Mouse (Mus musculus) hindbrain, embryonic 13.5 days (tissue): ENCODE data around the gene Tmem59. TPM values are rescaled to one million over a fixed set of nuclear protein-coding genes. Genes with fewer than 3 reads are reported as not detected.

Source experiments
- ATAC-seq: fragments of 200-750 bp; cut with Nextera tagmentation; 2 replicates; pipeline ENCODE4 v1.8.0; 2017; ENCODE audit warnings: moderate TSS enrichment; ENCODE audit not compliant: low FRiP score
- H3K27ac ChIP-seq: fragments of 300-500 bp; sonication (generic); 2 replicates; pipeline ENCODE4 v1.5.1; 2015; ENCODE audit warnings: inconsistent platforms, mild to moderate bottlenecking, moderate library complexity
- H3K27me3 ChIP-seq: fragments of 300-500 bp; sonication (generic); 2 replicates; pipeline ENCODE4 v1.6.1; 2015; ENCODE audit warnings: mild to moderate bottlenecking, inconsistent platforms
- H3K36me3 ChIP-seq: fragments of 300-500 bp; sonication (generic); 2 replicates; pipeline ENCODE4 v1.6.1; 2015; ENCODE audit warnings: mild to moderate bottlenecking, inconsistent platforms
- H3K4me1 ChIP-seq: fragments of 300-500 bp; sonication (generic); replicated peaks from 2 replicates; pipeline ENCODE4 v1.6.1; 2015; ENCODE audit warnings: inconsistent platforms
- H3K4me2 ChIP-seq: fragments of 300-500 bp; sonication (generic); 2 replicates; pipeline ENCODE4 v1.6.1; 2015; ENCODE audit warnings: inconsistent platforms, mild to moderate bottlenecking, moderate library complexity
- H3K4me3 ChIP-seq: fragments of 300-500 bp; sonication (generic); 2 replicates; pipeline ENCODE4 v1.5.1; 2015; ENCODE audit warnings: mild to moderate bottlenecking, inconsistent platforms
- H3K9ac ChIP-seq: fragments of 300-500 bp; sonication (generic); 2 replicates; pipeline ENCODE4 v1.6.1; 2015; ENCODE audit warnings: mild to moderate bottlenecking, inconsistent platforms
- H3K9me3 ChIP-seq: fragments of 300-500 bp; sonication (generic); 2 replicates; pipeline ENCODE4 v1.6.1; 2016; ENCODE audit warnings: inconsistent platforms
- WGBS: fragments of 180-500 bp; shearing (Covaris S2); methylation state at CpG from one replicate; pipeline ENCODE4 v1.1.7; 2015; 5-methylcytosine and 5-hydroxymethylcytosine counted together
- polyA plus RNA-seq: library from polyadenylated mRNA; unstranded; fragments of >200 nt; fragmentation: Nextera tagmentation; extraction: Ambion mirVana; gene quantifications from 2 replicates; pipeline ENCODE4 v1.2.1, GENCODE M21; 2015

Gene Tmem59
- polyA plus RNA-seq = 410 and 431 TPM in 2 replicates

- peak; percentile 95 for ATAC-seq
- Histone ChIP-seq H3K4me1 (peaks cover 55% of the 10 kb centered on the region), H3K9me3 (no peaks in the 10 kb centered on the region), H3K27ac (peak within 1 kb of the TSS; percentile 99), H3K9ac (peak within 1 kb of the TSS; percentile 97), H3K4me2 (peak within 1 kb of the TSS; percentile 79), H3K27me3 (no peaks in the 10 kb centered on the region), H3K36me3 (peaks cover 21% of the 10 kb centered on the region), H3K4me3 (peak within 1 kb of the TSS; percentile 99)
- WGBS = under 1% methylated on average over 49 of the region's 49 CpGs
Observed at GRCm38 (mm10) chr4:107178182-107178829, at the start of gene Tmem59. Gene Tmem59, plus strand, starts transcription at chr4:107178399.

DNA sequence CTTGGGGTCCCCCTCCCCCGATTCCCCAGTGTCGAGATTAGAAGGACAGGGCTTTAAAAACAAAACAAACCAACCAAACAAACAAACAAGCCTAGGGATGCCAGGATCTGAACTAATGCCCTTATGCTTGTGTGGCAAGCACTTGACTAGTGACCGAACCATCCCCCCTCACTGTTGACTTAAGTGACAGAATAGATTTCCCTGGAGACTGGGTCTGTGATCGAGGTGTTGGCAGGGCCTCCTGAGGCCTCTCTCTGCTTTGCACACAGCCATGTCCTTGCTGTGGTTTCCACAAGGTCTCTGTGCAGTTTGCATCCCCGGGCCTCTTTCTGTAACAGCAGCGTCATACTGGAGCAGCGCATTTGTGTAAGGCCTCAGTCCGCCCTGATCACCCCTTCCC lies 48.8 kb upstream of the Tmem59 start:
- peaks cover 9% of the 10 kb centered on the region; the same call in 1 of the 2 replicates for H3K27me3 ChIP-seq

DNA sequence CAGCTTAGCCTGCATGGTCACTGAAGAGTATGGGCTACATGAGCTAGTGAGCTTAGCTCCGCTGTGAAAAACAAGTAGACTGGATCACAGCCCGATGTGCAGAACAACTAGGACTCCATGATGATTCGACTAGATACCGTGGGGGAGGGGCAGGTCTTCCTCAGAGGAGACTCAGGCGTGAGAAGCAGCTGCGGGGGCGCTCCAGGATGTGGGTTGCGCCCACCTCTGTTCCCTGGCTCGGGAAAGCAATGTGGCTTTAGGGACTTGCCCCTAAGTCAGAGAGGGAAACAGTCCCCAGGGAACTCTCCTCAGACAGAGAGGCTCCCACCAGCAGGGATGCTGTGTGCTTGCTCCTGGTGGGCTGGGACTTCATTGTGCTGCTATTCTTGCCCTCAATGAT lies 47.7 kb upstream of the Tmem59 start:
- Histone ChIP-seq H3K4me2 (no peak overlapping the region), H3K9me3 (no peaks in the 10 kb centered on the region), H3K9ac (no peak overlapping the region), H3K4me3 (no peak overlapping the region), H3K4me1 (peaks cover 46% of the 10 kb centered on the region), H3K27ac (no peak overlapping the region), H3K27me3 (peaks cover 9% of the 10 kb centered on the region; the same call in 1 of the 2 replicates), H3K36me3 (no peaks in the 10 kb centered on the region)
- no peak for ATAC-seq
- WGBS = 19% methylated on average over 9 of the region's 9 CpGs

More for the DNA sequence above, 48.8 kb upstream of the Tmem59 start:
- ATAC-seq = no peak
- Histone ChIP-seq H3K9me3 (no peaks in the 10 kb centered on the region), H3K36me3 (no peaks in the 10 kb centered on the region), H3K4me1 (peaks cover 41% of the 10 kb centered on the region), H3K9ac (no peak overlapping the region), H3K4me2 (no peak overlapping the region), H3K4me3 (no peak overlapping the region), H3K27ac (no peak overlapping the region)
- WGBS = 71% methylated on average over 8 of the region's 8 CpGs

DNA sequence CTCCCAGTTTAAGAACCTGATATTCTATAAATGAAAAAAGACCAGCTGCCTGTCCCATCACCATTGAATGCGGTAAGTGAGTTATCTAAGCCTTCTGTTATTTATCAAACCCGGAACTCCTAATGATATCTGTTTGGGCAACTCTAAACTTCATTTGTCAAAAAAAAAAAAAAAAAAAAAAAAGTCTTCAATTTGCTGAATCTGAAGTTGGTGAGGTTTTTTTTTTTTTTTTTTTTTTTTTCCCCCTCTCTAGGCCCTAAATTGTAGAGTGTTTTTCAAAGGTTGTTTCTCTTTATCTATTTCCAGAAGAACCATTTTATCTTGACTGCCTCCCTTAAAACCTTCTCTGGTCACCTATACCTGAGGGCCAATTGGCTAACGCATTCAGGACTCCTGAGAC lies 43.3 kb upstream of the Tmem59 start:
- H3K36me3 ChIP-seq = no peaks in the 10 kb centered on the region
- H3K9me3 ChIP-seq = no peaks in the 10 kb centered on the region
- H3K9ac ChIP-seq = no peak overlapping the region
- no peak overlapping the region for H3K4me2 ChIP-seq
- 91% methylated on average over 3 of the region's 3 CpGs for WGBS
- no peaks in the 10 kb centered on the region for H3K27me3 ChIP-seq
- ATAC-seq = no peak
- no peak overlapping the region for H3K4me3 ChIP-seq
- no peak overlapping the region for H3K27ac ChIP-seq
- peaks cover 50% of the 10 kb centered on the region for H3K4me1 ChIP-seq

DNA sequence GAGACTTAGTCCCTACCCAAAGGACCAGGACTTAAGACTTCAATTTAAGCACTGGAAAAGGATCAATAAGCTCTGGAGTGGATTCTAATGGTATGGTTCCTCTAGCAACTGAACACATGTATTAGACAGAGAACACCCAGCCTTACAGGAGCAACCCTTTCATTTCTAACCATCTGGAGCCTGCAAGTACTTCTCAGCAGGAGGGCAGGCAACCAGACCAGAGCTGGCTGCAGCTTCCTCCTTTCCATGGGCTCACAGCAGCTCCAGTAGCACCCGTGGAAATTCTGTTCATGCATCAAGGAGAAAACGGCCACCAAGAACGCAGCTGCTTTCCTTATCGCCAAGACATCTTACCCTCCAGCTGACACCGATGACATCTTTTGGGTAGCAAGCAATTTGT lies 42.5 kb upstream of the Tmem59 start:
- H3K4me2 ChIP-seq = no peak overlapping the region
- no peak overlapping the region for H3K4me3 ChIP-seq
- no peaks in the 10 kb centered on the region for H3K27me3 ChIP-seq
- peaks cover 52% of the 10 kb centered on the region for H3K4me1 ChIP-seq
- no peaks in the 10 kb centered on the region for H3K9me3 ChIP-seq
- ATAC-seq = no peak
- no peaks in the 10 kb centered on the region for H3K36me3 ChIP-seq
- no peak overlapping the region for H3K9ac ChIP-seq
- no peak overlapping the region for H3K27ac ChIP-seq
- 71% methylated on average over 5 of the region's 5 CpGs for WGBS

DNA sequence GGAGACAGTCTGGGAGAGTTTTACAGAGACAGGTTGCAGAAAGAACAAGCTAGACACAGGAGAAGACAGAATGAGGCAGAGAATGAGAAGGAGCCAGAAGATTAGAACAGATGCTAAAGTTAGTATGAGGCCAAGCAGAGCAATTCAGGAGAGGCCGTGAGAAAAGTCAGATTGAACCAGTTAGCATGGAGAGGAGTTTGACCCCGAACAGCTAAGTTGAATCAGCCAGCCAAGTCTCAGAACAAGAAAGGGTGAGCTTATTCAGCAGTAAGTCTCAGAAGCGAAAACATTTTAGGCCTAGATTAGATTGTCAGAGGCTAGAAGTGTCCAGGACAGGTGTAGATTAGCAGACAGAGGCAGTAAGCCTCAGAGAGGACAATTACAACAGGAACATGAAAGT lies 41.7 kb upstream of the Tmem59 start:
- WGBS = 70% methylated on average over 3 of the region's 3 CpGs
- H3K36me3 ChIP-seq = no peaks in the 10 kb centered on the region
- H3K9me3 ChIP-seq = no peaks in the 10 kb centered on the region
- H3K4me1 ChIP-seq = peaks cover 49% of the 10 kb centered on the region
- no peak overlapping the region for H3K27ac ChIP-seq
- H3K9ac ChIP-seq = no peak overlapping the region
- no peak for ATAC-seq
- no peaks in the 10 kb centered on the region for H3K27me3 ChIP-seq
- no peak overlapping the region for H3K4me2 ChIP-seq
- no peak overlapping the region for H3K4me3 ChIP-seq

- no peaks in the 10 kb centered on the region for H3K9me3 ChIP-seq
- peaks cover 53% of the 10 kb centered on the region for H3K4me1 ChIP-seq
- peak overlapping the region; percentile 1; the same call in 1 of the 2 replicates for H3K9ac ChIP-seq
- H3K36me3 ChIP-seq = no peaks in the 10 kb centered on the region
- no peaks in the 10 kb centered on the region for H3K27me3 ChIP-seq
- ATAC-seq = peak; percentile 34; the same call in 1 of the 2 replicates
- no peak overlapping the region for H3K4me3 ChIP-seq
- 25% methylated on average over 37 of the region's 37 CpGs for whole genome bisulfite sequencing
- H3K27ac ChIP-seq = peak overlapping the region; percentile 84
- H3K4me2 ChIP-seq = no peak overlapping the region
Observed at GRCm38 (mm10) chr4:107138948-107139835, 39.0 kb upstream of the Tmem59 start.

DNA sequence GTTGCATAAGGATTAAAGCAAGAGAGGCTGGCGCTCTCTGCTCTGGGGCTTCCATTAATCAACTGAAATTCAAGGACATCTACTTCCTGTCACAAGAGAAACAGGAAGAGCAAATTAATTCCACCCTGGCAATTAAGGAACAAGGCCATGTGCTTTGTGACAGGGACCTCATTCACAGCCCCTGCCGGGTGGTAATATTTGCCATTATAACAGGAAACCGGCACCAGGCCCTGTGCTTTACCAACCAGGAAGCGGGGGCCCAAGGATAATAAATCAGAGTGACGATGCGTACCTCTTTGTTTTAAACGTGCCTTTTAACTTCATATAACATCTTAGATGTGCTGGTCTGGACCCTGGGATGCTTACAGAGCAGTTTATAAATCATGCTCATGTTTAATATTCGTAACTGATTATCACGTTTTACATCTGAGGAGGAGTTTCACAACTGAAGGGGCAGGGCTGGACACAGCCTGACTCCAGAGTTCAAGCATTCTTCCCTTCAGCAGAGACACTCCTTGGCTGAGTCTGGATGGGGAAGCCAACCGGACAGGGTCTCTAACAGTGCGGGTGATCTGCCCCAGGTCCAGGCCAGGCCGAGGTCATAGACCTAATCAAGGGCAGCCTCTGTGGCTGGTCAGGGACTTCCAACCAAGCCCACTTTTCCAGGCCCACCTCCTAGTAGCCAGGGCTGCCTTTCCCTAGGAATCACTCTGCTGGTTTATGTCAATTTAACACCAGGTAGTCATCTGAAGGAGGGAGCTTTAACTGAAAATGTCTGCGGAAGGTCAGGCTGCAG lies 38.2 kb upstream of the Tmem59 start:
- H3K36me3 ChIP-seq = no peaks in the 10 kb centered on the region
- H3K4me1 ChIP-seq = peaks cover 59% of the 10 kb centered on the region
- H3K9ac ChIP-seq = no peak overlapping the region; the same call in 1 of the 2 replicates
- ATAC-seq = peak; percentile 16; the same call in 1 of the 2 replicates
- H3K9me3 ChIP-seq = no peaks in the 10 kb centered on the region
- no peaks in the 10 kb centered on the region for H3K27me3 ChIP-seq
- H3K27ac ChIP-seq = peak overlapping the region; percentile 84
- WGBS = 40% methylated on average over 13 of the region's 13 CpGs
- H3K4me2 ChIP-seq = no peak overlapping the region
- no peak overlapping the region for H3K4me3 ChIP-seq

DNA sequence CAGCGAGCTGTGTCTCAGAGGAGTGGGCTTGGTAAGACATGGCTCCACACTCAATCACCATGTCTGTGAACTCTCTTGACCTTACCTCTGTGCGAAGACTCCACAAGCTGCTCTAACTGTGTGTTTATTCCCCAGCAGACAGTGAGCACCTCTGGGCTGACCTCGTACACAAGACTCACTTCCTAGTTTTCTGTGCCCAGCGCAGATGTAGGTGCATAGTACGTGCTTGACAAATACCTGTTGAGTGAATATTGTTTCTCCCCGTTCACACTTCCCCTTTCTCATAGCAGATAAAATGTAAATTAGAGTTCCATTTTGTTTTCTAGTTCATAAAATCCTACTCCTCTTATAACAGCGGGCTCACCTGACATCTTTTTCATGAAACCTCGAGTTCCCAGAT lies 34.7 kb upstream of the Tmem59 start:
- no peaks in the 10 kb centered on the region for H3K27me3 ChIP-seq
- H3K4me3 ChIP-seq = no peak overlapping the region
- no peak overlapping the region for H3K9ac ChIP-seq
- H3K4me2 ChIP-seq = no peak overlapping the region
- H3K27ac ChIP-seq = no peak overlapping the region
- H3K4me1 ChIP-seq = peaks cover 33% of the 10 kb centered on the region
- ATAC-seq = no peak
- H3K9me3 ChIP-seq = no peaks in the 10 kb centered on the region
- 89% methylated on average over 8 of the region's 8 CpGs for WGBS
- peaks cover 23% of the 10 kb centered on the region for H3K36me3 ChIP-seq

DNA sequence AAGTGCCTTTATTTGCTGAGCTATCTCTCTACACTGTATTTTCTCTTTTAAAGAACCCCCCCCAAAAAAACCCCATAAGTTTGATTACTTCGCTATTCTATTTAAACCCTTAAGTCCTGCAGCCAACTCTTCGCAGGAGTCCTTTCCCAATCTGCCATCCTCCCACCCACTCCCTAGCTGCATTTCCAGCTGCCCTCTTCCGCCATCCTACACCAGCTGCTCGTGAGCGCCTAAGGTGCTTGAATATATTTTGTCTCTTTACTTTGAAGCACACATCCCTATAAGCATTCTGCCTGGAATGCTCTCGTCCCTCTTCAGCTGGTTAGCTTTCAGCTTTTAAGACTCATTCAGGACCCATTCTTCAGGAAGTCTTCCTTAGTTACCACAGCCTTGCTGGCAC lies 27.2 kb upstream of the Tmem59 start:
- H3K27me3 ChIP-seq = no peaks in the 10 kb centered on the region
- no peak overlapping the region for H3K4me2 ChIP-seq
- H3K9ac ChIP-seq = no peak overlapping the region
- ATAC-seq = no peak
- peaks cover 4% of the 10 kb centered on the region; the same call in 1 of the 2 replicates for H3K4me1 ChIP-seq
- WGBS = 88% methylated on average over 6 of the region's 6 CpGs
- no peak overlapping the region for H3K4me3 ChIP-seq
- H3K36me3 ChIP-seq = peaks cover 29% of the 10 kb centered on the region
- no peaks in the 10 kb centered on the region for H3K9me3 ChIP-seq
- H3K27ac ChIP-seq = no peak overlapping the region

DNA sequence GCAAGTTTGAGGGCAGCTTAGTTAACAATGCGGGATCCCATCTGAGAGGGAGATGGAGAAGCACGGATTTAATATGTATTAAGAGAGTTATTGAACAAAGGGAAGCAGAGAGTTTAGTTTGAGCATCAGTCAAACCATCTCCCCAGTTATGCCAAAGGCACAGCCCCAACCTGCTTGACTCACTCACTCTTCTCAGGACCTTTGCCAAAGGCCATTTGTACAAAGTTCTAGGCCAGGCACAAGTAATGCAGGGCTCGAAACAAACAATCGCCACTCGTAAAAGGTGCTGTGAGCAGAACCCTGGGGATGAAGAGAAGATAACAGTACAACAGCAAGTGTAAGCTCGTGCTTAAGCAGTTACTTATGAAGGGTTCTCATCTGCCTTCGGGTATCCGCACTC lies 25.6 kb upstream of the Tmem59 start:
- H3K4me3 ChIP-seq = no peak overlapping the region
- no peak overlapping the region for H3K9ac ChIP-seq
- no peak for ATAC-seq
- H3K27ac ChIP-seq = no peak overlapping the region
- 83% methylated on average over 8 of the region's 8 CpGs for WGBS
- H3K27me3 ChIP-seq = no peaks in the 10 kb centered on the region
- peaks cover 4% of the 10 kb centered on the region; the same call in 1 of the 2 replicates for H3K4me1 ChIP-seq
- H3K4me2 ChIP-seq = no peak overlapping the region
- peaks cover 26% of the 10 kb centered on the region for H3K36me3 ChIP-seq
- H3K9me3 ChIP-seq = no peaks in the 10 kb centered on the region

DNA sequence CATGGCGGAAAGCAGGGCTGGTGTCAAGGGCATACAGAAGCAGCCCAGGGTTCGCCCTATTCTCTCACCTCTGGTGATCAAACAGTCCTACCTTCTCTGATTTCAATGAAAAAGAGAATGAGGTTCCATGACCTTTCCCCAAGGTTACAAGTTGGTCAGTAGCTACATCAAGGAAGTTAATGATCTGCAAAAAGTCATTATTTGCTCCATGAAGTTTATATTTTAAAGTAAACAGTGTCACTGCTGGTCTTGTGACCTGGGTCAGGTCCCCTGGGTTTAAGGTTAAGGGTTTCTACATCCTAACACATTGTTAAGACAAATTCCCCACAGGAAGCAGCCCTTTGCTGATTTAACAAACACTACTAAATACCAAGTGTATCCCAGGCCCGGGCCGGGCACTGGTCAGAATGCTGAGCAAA lies 21.2 kb upstream of the Tmem59 start:
- Histone ChIP-seq H3K9ac (no peak overlapping the region), H3K4me3 (no peak overlapping the region), H3K9me3 (no peaks in the 10 kb centered on the region), H3K36me3 (peaks cover 45% of the 10 kb centered on the region), H3K27me3 (no peaks in the 10 kb centered on the region), H3K4me1 (peaks cover 4% of the 10 kb centered on the region; the same call in 1 of the 2 replicates), H3K4me2 (no peak overlapping the region), H3K27ac (no peak overlapping the region)
- ATAC-seq = no peak
- WGBS = 82% methylated on average over 4 of the region's 4 CpGs
